Mouse (Mus musculus) brain, embryonic 14.5 days (tissue): Measurements from ENCODE around the gene Lpcat4.

Experiments used
- CTCF ChIP-seq: fragments of 200-500 bp; IDR thresholded peaks from 2 replicates; pipeline ENCODE4 v1.5.1; 2012; ENCODE audit warnings: inconsistent platforms, mild to moderate bottlenecking, moderate library complexity, borderline replicate concordance; ENCODE audit not compliant: insufficient read depth, insufficient read length; ENCODE audit errors: extremely low read depth
- POLR2A ChIP-seq: fragments of 200-500 bp; IDR thresholded peaks from 2 replicates; pipeline ENCODE4 v1.6.1; 2012; ENCODE audit warnings: mild to moderate bottlenecking, inconsistent platforms, borderline replicate concordance; ENCODE audit not compliant: poor library complexity, insufficient read depth, insufficient read length, severe bottlenecking; ENCODE audit errors: extremely low read depth

DNA sequence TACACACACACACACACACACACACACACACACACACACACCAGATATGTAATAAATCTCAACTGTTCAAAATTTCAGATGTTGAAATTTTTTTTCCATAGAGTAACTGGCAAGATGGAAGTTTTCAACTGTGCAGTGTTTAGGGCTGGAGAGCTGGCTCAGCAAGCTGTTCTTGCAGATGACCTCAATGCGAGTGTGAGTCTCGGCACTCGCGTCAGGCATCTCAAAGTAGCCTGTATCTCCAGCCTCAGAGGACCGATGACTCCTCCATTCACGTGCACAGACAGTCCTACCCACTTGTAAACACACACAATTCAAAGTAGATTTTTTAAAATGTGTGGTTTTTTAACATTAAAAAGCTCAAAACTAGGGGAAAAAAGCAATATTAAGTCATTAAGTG lies 34.2 kb downstream of the Lpcat4 start:
- TF ChIP-seq CTCF (no peak), POLR2A (no peak)
